9 mouse cellular contexts compared by ENCODE assay signal in the genomic region with DNA sequence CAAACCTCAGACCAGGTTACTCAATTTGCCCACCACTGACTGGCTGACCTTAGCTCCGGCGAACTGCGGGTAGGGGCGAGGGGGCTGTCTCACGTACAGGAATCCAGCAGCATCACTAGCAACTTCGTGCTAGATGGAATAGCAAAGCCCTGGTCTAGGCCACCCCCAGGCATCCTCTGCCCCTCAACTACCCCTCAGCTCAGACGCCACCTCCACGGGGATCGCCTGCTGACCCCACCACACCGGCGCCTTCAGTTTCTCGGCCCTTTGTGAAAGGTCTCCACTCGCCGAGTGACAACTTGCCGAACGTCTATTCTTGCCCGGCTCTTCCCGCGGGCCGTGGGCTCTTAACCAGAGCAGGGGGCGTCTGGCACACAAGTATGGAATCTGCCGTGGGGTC. TPM values are rescaled to one million over a fixed set of nuclear protein-coding genes. Genes with fewer than 3 reads are reported as not detected.
DNase-seq lines count a peak whose midpoint lies in the region; ATAC-seq and TF ChIP-seq lines count a peak whose summit lies in the region.
"Had no signal": no experiment of that assay in that cellular context is flagged by ENCODE, and none has a peak within 500 bp of the region (broad histone marks: within the 10 kb centered on the region; RNA-seq: fewer than 3 reads in every experiment).

No protein-coding gene starts in this region.

- H3K36me3 ChIP-seq in limb, embryonic 14.5 days (ENCODE audit: control insufficient read depth, insufficient read depth, low read length) = no peaks in the 10 kb centered on the region
- H3K36me3 ChIP-seq in stomach, postnatal 0 days (ENCODE audit: control insufficient read depth, insufficient read depth, low read length) = no peaks in the 10 kb centered on the region

- H3K27me3 ChIP-seq in limb, embryonic 14.5 days (ENCODE audit: control insufficient read depth, insufficient read depth, low read length) = no peaks in the 10 kb centered on the region
- no peaks in the 10 kb centered on the region for H3K27me3 ChIP-seq in stomach, postnatal 0 days (ENCODE audit: control insufficient read depth, insufficient read depth, low read length)

- H3K27ac ChIP-seq in limb, embryonic 14.5 days (replicated peaks; ENCODE audit: low read depth, low read length) = peak overlapping the region; percentile 77
- H3K27ac ChIP-seq in stomach, postnatal 0 days (replicated peaks) = peak overlapping the region; percentile 78

- H3K9ac ChIP-seq in limb, embryonic 14.5 days (ENCODE audit: low read depth, low read length, severe bottlenecking) = peak overlapping the region; percentile 77
- H3K9ac ChIP-seq in stomach, postnatal 0 days (ENCODE audit: low read length) = peak overlapping the region; percentile 80

- no peak for TF ChIP-seq POLR2A in limb, embryonic 14.5 days (IDR thresholded peaks at IDR 0.05; ENCODE audit: borderline replicate concordance, extremely low read depth, insufficient read depth, insufficient read length)

- DNase-seq in embryo, embryonic 11.5 days (ENCODE audit: low read depth, low spot score) = peak; percentile 11
- no peak for DNase-seq in embryo, embryonic 10.5 days (ENCODE audit: low spot score)
- DNase-seq in thymus, postnatal 4 days = peak; percentile 53
- DNase-seq in thymus, postnatal 25 days = no peak
- DNase-seq in limb, embryonic 14.5 days (ENCODE audit: low spot score) = no peak
- no peak for DNase-seq in stomach, postnatal 0 days (ENCODE audit: low spot score)
- DNase-seq in cerebellum, postnatal 14 days = no peak
- no peak for DNase-seq in kidney, postnatal 25 days

- no peak for TF ChIP-seq EP300 in stomach, postnatal 0 days (optimal IDR thresholded peaks at IDR 0.05)

- H3K4me3 ChIP-seq in limb, embryonic 14.5 days (replicated peaks; ENCODE audit: low read length) = peak overlapping the region; percentile 74
- peak overlapping the region; percentile 69 for H3K4me3 ChIP-seq in stomach, postnatal 0 days (ENCODE audit: low read depth, low read length)

- TF ChIP-seq CTCF in stomach, postnatal 0 days (IDR thresholded peaks at IDR 0.05; ENCODE audit: low read depth) = no peak

- peak overlapping the region; percentile 92 for H3K4me2 ChIP-seq in limb, embryonic 14.5 days (replicated peaks; ENCODE audit: low read depth, low read length, severe bottlenecking)
- H3K4me2 ChIP-seq in stomach, postnatal 0 days (replicated peaks; ENCODE audit: low read depth) = peak overlapping the region; percentile 90

- H3K9me3 ChIP-seq in limb, embryonic 14.5 days (ENCODE audit: control insufficient read depth, low read length) = no peaks in the 10 kb centered on the region
- H3K9me3 ChIP-seq in stomach, postnatal 0 days (ENCODE audit: control insufficient read depth, low read length) = no peaks in the 10 kb centered on the region

- WGBS in limb, embryonic 14.5 days = under 1% methylated on average over 22 of the region's 22 CpGs
- WGBS in stomach, postnatal 0 days = under 1% methylated on average over 22 of the region's 22 CpGs

- no peak for ATAC-seq in limb, embryonic 14.5 days (ENCODE audit: low FRiP score, low read depth)
- ATAC-seq in stomach, postnatal 0 days (ENCODE audit: low FRiP score, low TSS enrichment) = no peak

- peaks cover 9% of the 10 kb centered on the region for H3K4me1 ChIP-seq in limb, embryonic 14.5 days (ENCODE audit: control insufficient read depth, insufficient read depth, low read length)
- no peaks in the 10 kb centered on the region for H3K4me1 ChIP-seq in stomach, postnatal 0 days (replicated peaks; ENCODE audit: control insufficient read depth, insufficient read depth)

RNA-seq across cellular contexts. Expression of gene Cep85, which starts 0.6 kb away (rescaled TPM):
- 22.4 and 32.2 TPM in 2 replicates for polyA plus RNA-seq in limb, embryonic 14.5 days (2012; rRNA removed)
- polyA plus RNA-seq in limb, embryonic 14.5 days (2014; fragmentation: Nextera tagmentation; extraction: Ambion mirVana) = 40.3 and 46.5 TPM in 2 replicates
- 87.6 and 102 TPM in 2 replicates for polyA plus RNA-seq in stomach, postnatal 0 days (2015; fragmentation: Nextera tagmentation; extraction: Ambion mirVana)

RNA-seq across cellular contexts. Expression of gene Gm7534, which starts 16.5 kb away (rescaled TPM):
- not detected in 2 replicates for polyA plus RNA-seq in limb, embryonic 14.5 days (2012; rRNA removed)
- not detected in 2 replicates for polyA plus RNA-seq in limb, embryonic 14.5 days (2014; fragmentation: Nextera tagmentation; extraction: Ambion mirVana)
- polyA plus RNA-seq in stomach, postnatal 0 days (2015; fragmentation: Nextera tagmentation; extraction: Ambion mirVana) = not detected in 2 replicates
- polyA plus RNA-seq: gonadal fat pad, adult 2 months had no signal

RNA-seq across cellular contexts. Expression of gene Catsper4, which starts 40.9 kb away (rescaled TPM):
- 0.06 and 0.16 TPM in 2 replicates for polyA plus RNA-seq in limb, embryonic 14.5 days (2012; rRNA removed)
- polyA plus RNA-seq in limb, embryonic 14.5 days (2014; fragmentation: Nextera tagmentation; extraction: Ambion mirVana) = not detected in 2 replicates
- 0.11 and 0.19 TPM in 2 replicates for polyA plus RNA-seq in stomach, postnatal 0 days (2015; fragmentation: Nextera tagmentation; extraction: Ambion mirVana)

RNA-seq across cellular contexts. Expression of gene Cnksr1, which starts 51.9 kb away (rescaled TPM):
- 2.8 and 3.3 TPM in 2 replicates for polyA plus RNA-seq in limb, embryonic 14.5 days (2012; rRNA removed)
- polyA plus RNA-seq in limb, embryonic 14.5 days (2014; fragmentation: Nextera tagmentation; extraction: Ambion mirVana) = 2.0 TPM in 2 replicates
- 9.4 and 9.5 TPM in 2 replicates for polyA plus RNA-seq in stomach, postnatal 0 days (2015; fragmentation: Nextera tagmentation; extraction: Ambion mirVana)

RNA-seq across cellular contexts. Expression of gene E130218I03Rik, which starts 57.2 kb away (rescaled TPM):
- polyA plus RNA-seq in limb, embryonic 14.5 days (2012; rRNA removed) = 0.10 TPM in 1 of 2 replicates, not detected in the other
- 0.67 and 0.76 TPM in 2 replicates for polyA plus RNA-seq in limb, embryonic 14.5 days (2014; fragmentation: Nextera tagmentation; extraction: Ambion mirVana)
- polyA plus RNA-seq in stomach, postnatal 0 days (2015; fragmentation: Nextera tagmentation; extraction: Ambion mirVana) = 0.21 and 0.31 TPM in 2 replicates

Comparison
In these comparisons a context has a peak if more than half of its experiments do, and no peak if none do; other contexts are left out.
1. DNase-seq: peak in embryo, embryonic 11.5 days (single experiment) and thymus, postnatal 4 days (single experiment); none in embryo, embryonic 10.5 days (single experiment), thymus, postnatal 25 days (single experiment), limb, embryonic 14.5 days (single experiment), stomach, postnatal 0 days (single experiment), cerebellum, postnatal 14 days (0 of 2) and kidney, postnatal 25 days (0 of 2).